Mouse (Mus musculus) heart, postnatal 25 days (tissue): ENCODE measurements around the gene Ebf4. TPM values are rescaled to one million over a fixed set of nuclear protein-coding genes. Genes with fewer than 3 reads are reported as not detected.
"Not testable (repeated sequence)": the region's sequence is repeated elsewhere in the genome, so short reads cannot be mapped to it uniquely, and the experiment has no call there.

Experiments
- DNase-seq: peaks from one replicate; pipeline ENCODE4 v3.0.0; 2022; ENCODE audit warnings: low spot score
- intact Hi-C: fragments of 180-260 bp; cut with DNase I; formaldehyde crosslinking; loops from one replicate; pipeline ENCODE4 v1.15.1; 2025
- total RNA-seq, 2 experiments: library from RNA; stranded (reverse); gene quantifications; 2 replicates each; pipeline ENCODE4 v1.2.3; 2021

Ebf4 gene
- total RNA-seq, 2 experiments from 2014 or later, result 0.31 to 0.45 TPM

DNA sequence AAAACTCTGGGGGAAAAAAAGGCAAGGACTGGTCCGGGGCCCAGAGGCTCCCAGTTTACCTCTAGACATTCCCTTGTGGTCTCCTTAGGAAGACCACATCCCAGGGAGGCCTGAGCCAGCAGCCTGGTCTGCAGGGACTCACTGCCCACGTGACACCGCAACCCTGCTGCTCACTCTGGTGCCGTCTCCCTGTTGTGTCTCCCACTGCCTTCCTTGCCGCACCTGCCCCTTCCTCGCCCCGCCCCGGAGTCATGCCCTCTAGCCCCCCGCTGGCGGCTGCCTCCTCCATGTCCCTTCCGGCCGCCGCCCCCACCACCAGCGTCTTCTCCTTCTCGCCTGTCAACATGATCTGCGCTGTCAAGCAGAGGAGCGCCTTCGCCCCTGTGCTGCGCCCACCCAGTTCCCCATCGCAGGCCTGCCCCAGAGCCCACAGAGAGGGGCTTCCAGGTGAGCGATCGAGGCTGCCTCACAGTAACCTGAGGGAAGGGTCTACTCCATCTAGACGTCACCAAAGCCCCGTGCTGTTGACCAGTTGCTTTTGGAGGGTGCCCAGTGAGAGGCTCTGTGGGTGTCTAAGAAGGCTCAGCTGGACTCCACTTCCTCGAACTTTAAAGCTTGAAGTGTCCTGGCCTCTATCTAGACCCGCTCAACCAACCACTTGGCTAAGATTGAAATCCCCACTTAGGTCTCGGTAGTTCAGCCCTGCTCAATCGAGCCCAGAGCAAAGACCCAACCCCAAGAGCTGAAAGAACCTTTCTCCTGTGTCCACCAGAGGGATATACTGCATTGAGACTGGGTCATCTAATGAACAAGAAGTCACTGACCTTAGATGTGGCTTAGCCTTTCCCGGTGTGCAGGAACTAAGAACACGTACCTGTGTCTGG is 70.5 kb downstream of the Ebf4 start:
- intact Hi-C loops, result no loop called here
- DNase-seq, result no peak

- intact Hi-C loops, result no loop called here
- no peak for DNase-seq
These were observed 72.4 kb downstream of the Ebf4 start for GRCm38 (mm10) chr2:130367386-130367785.

DNA sequence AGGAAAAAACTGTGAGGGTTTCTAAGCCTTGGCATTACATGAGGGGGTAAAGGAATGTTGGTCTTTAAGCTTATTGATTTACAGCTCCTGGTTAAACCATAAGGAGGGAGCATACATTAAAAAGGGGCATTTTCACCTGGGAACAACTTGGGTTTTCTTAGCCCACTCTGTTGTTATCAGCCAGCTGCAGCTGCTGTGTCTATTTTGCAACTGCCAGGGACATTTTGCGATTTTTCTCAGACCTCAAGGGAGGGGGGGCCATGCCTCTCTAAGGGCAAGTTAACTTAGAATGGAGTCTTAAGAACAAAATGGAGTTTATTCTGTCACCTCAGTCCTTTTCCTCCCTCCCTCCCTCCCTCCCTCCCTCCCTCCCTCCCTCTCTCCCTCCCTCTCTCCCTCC is 78.1 kb downstream of the Ebf4 start:
- intact Hi-C loops, DNase-seq: not testable (repeated sequence)

- DNase-seq, result no peak
- intact Hi-C loops, result no loop called here
These were observed 80.0 kb downstream of the Ebf4 start for GRCm38 (mm10) chr2:130374951-130375350.

GRCm38 (mm10) chr2:130383205-130383604 is 88.2 kb downstream of the Ebf4 start:
- intact Hi-C loops, result no loop called here
- no peak for DNase-seq

DNA sequence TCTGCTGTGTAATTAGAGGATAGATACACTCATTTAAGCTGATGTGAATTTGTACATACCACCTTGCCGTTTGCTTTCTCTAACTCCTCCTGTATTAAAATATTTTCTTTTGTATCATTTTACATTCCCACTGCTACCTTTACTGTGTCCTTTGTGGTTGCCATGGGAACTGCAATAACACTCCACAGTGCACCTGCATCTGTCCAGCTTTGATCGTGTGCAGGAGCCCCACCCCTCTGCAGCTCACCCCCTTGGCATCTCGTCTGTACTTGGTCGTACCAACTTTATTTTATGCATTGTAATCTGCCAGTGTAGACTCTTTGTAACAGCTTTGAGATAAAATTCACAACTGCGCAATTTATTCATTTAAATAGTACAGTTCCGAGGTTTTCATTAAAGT is 88.9 kb downstream of the Ebf4 start:
- intact Hi-C loops, result no loop called here

GRCm38 (mm10) chr2:130386212-130386611 is 91.2 kb downstream of the Ebf4 start:
- intact Hi-C loops, result no loop called here
- no peak for DNase-seq

More for the DNA sequence above, 88.9 kb downstream of the Ebf4 start:
- DNase-seq, result no peak

DNA sequence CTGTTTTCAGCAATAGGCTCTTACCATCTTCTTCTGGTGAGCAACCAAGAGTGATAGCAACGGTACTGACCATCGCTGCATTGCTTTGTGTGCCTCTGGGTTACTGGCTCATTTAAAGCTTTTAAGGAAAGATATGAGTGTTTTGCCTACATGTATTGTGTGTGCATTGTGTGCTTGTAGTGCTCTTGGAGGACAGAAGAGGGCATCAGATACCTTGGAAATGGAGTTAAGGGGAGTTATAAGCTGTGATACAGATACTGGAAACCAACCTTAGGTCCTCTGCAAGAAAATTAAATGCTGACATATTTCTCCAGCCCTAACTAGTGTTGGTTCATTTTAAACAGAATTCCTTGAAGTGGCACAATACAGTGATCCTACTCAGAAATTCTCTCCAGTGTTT is 93.8 kb downstream of the Ebf4 start:
- intact Hi-C loops, result no loop called here
- no peak for DNase-seq

DNA sequence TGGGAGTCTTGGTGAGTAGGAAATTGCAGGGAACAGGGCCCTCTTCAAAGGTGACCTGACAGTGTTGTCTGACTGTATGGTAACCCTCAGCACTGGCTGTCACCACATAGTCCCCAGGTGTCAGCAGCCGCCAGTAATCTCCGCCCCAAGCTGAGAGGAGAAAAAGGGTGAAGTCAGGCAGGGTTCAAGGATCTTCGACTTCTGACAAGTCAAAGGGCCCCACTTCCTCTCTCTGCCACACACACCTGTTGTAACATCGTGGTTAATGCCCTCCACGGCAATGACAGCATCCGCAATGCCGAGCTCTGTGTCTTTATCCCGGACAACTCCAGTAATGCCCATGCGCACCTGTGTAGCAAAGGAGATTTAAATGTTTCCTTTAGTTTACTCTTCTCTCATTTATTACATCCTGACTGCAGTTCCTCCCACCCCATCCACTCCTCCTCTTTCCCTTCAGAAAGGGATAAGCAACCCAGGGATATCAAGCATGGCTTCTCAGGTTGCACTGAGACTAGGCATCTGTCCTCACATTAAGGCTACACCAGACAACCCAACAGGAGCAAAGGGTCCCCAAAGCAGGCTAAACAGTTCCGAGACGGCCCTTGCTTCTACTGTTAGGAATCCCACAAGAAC is 96.1 kb downstream of the Ebf4 start:
- intact Hi-C loops, result no loop called here
- no peak for DNase-seq

- intact Hi-C loops, result no loop called here
- DNase-seq, result no peak
These were observed 97.9 kb downstream of the Ebf4 start for GRCm38 (mm10) chr2:130392836-130393235.

GRCm38 (mm10) chr2:130395696-130396095 is 100.7 kb downstream of the Ebf4 start:
- no peak for DNase-seq
- intact Hi-C loops, result loop anchor here (5.0 kb wide), 1 partner anchor 68 kb away; no protein-coding TSS in a partner anchor

GRCm38 (mm10) chr2:130397186-130397985 is 102.4 kb downstream of the Ebf4 start, which contains the start of gene Cpxm1:
TSS of gene Cpxm1 (minus strand) at chr2:130397574.
- no peak for DNase-seq
- intact Hi-C loops, result loop anchor here (5.0 kb wide), 1 partner anchor 70 kb away; no protein-coding TSS in a partner anchor

- DNase-seq, result peak; percentile 49
- intact Hi-C loops, result loop anchor here (5.0 kb wide), 1 partner anchor 71 kb away; no protein-coding TSS in a partner anchor
These were observed 103.1 kb downstream of the Ebf4 start for GRCm38 (mm10) chr2:130398091-130398490.

DNA sequence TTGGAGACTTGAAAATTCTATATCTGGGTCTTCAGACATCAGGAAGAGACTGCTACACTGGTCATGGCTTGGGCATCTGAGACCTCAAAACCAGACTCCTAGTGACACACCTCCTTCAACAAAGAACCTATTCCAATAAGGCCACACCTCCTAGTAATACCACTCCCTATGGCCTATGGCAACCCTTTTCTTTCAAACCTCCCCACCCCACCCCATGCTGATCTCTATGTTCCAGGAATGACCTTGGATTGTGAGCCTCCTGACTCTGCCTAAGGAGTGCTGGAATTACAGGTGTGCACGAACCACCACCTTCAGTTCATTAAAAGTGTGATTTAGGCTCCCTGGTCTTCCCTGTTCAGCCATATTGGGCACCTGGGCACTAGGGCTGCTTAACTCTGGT is 105.1 kb downstream of the Ebf4 start:
- intact Hi-C loops, result no loop called here

DNA sequence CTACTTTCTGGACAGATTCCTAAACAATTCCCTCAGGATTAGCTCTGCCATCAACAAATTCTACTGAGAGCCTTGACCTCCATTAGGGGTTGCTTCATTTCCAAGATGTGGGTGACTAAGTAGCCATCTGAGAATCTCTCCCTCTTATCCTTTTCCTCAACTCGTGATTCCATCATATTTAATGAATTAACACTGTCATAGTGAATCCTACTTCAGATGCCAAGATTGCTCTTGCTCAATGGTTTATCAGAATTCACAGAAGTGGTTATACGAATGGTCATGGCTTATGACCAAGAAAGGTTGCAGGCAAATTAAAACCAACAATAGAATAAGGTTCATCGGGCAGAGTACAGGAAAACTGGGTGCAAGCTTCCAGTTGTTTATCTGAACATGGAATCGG is 106.9 kb downstream of the Ebf4 start:
- DNase-seq, result no peak
- intact Hi-C loops, result no loop called here

More for the DNA sequence above, 105.1 kb downstream of the Ebf4 start:
- no peak for DNase-seq

GRCm38 (mm10) chr2:130404939-130405338 is 110.0 kb downstream of the Ebf4 start, which contains the start of the genes Gm28372 and 1700020A23Rik:
TSS of gene Gm28372 (plus strand) at chr2:130405239.
TSS of gene 1700020A23Rik (plus strand) at chr2:130405259.
- DNase-seq, result no peak
- intact Hi-C loops, result no loop called here

GRCm38 (mm10) chr2:130406178-130406577 is 111.2 kb downstream of the Ebf4 start, which contains the start of gene Tmem239:
TSS of gene Tmem239 (plus strand) at chr2:130406478.
- intact Hi-C loops, result no loop called here
- DNase-seq, result no peak

- no peak for DNase-seq
These were observed 113.2 kb downstream of the Ebf4 start for GRCm38 (mm10) chr2:130408194-130408593.

DNA sequence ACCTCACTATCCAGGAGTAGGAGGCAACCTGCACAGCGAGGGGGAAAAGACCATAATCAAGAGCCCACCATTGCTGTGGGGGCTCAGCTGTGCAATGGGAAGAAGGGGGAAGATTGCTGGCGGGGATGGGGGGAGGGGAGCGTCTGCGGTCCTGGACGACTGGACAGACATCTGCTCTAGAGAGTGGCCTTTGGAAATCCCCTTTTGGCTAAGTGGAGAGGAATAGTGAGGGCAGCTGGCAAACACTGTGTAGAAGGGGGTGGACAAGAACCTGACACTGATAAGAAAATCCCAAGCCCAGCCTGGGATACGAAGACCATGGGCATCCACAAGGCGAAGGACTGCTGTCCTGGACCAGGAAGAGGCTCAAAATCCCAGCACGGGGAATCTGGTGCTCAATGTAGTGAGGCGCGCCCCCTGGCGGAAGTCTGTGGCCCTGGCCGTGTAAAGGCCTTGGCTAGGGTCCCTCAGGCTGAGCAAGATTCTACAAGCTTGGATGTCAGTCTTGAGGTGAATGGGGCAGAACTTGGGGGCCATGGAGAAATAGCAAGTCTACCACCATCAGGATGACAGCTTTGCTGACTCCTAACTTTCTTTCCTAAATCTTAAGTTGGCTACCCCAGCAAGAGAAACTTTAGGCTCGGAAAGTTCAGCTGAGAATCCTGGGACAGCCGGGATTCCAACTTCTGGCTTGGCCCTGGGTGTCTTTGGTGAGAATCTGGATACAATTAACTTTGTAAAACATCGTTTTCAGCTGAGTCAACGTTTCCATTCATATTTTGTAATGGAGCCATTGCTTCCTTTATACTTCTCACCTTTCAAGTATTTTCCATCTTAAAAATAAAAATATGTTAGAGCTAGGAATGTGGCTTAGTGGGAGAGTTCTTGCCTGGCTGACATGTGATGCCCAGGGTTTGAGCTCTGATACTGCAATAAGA is 116.9 kb downstream of the Ebf4 start:
- intact Hi-C loops, result loop anchor here (2.0 to 10.0 kb wide), 2 partner anchors 119 to 237 kb away; partner anchors contain the start of gene Snrpb
- peak; percentile 66 for DNase-seq

More at GRCm38 (mm10) chr2:130408194-130408593, 113.2 kb downstream of the Ebf4 start:
- intact Hi-C loops, result no loop called here
